Mouse (Mus musculus) spleen, postnatal 36 days (tissue): ENCODE data around the gene Gm49342.
"Not testable (repeated sequence)": the region's sequence is repeated elsewhere in the genome, so short reads cannot be mapped to it uniquely, and the experiment has no call there.

Source experiments
- DNase-seq, 2 experiments: peaks; one replicate each; pipeline ENCODE4 v3.0.0; 2022; ENCODE audit warnings: low spot score in 2 of 2, mixed read lengths in 1 of 2

Gene Gm49342

DNA sequence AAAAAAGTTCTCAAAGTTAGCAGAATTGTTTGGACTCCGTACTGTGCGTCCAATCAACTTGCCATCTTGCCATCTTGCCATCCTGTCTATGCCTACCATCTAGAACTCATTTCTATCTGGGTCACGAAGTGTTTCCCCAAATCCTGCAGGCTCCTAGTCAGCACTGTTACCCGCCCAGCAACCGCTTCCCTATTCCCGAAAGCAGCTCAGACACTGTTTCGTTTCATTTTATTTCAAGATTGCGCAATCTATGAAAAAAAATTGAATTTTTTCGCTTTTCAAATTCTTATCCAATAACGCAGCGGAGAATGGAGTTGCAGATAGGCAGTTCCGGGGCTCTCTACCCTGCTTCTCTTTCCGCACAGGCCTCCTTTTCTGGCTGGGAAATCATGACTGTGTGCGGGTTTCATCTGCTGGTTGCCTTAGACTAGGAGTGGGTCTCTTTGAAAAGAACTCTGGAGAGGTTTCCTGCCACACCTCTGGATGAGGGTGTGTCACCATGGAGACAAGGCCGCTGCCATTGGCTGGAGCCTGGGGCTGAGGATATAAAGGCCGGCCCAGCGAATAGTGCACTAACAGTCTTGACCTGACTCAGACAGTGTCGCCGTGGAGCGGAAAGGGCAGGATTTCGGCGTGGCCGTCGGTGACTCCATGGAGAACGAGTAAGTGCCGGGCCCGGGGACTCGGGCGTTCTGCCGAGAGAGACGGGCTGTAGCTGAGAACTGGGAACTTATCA lies at the start of gene Gm49342:
TSS of gene Gm49342 (plus strand) at position 586 of the 736 bp plus-strand sequence.
- peak; percentile 89 to 93 for DNase-seq

DNA sequence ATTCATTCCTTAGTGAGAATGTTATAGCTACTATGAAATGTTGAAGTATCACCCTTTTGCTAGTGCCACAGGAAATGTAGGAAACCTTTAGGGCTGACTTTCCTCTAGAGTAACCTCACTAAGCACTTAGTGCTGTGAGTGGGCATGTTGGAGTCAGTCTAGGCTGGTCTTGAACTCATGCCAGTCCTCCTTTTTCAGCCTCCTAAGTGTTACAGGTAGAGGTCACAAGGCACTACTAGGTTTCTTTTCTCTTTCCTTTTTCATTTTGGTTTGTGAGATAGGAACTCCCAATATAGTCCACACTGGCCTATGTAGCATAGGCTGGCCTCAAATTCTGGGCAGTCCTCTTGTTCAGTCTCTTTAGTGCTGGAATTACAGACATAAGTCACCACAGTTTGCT lies 48.9 kb upstream of the Gm49342 start:
- no peak for DNase-seq

DNA sequence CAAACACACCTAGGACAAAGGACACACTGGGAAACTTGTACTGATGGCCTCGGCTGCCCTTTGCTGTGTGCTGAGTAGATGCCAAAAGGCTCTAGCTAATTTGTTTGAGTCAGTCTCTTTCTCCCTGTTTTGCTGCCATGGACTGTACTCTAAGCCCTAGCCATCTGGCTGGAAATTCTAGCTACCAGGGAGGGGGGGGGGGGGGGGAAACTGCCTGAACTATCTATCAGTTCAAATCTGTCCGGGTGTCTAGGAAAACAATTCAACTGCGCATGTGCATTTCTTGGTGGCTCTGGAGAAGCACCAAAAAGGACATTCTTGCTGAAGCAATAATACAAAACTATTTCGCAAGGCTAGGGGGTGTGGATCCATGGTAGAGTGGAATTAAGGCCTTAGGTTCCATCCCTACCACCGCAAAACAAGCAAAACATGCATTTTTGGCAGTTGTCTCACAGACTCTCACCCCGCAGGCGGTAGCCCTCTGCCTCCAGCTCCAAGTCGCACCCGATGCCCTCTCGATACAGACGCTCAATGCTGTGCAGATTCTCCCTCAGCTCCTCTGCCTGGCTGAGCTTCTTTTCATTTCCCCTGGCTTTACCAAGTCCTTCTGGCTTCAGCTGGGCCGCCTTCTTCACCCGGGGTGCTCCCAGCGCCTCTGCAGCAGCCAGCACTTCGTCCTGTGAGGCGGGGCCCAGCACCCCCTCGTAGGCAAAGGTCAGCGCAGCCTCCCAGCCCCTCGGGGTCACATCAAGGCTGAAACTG lies 48.2 kb upstream of the Gm49342 start:
- peak in 1 of 2 experiments; percentile 29 for DNase-seq

DNA sequence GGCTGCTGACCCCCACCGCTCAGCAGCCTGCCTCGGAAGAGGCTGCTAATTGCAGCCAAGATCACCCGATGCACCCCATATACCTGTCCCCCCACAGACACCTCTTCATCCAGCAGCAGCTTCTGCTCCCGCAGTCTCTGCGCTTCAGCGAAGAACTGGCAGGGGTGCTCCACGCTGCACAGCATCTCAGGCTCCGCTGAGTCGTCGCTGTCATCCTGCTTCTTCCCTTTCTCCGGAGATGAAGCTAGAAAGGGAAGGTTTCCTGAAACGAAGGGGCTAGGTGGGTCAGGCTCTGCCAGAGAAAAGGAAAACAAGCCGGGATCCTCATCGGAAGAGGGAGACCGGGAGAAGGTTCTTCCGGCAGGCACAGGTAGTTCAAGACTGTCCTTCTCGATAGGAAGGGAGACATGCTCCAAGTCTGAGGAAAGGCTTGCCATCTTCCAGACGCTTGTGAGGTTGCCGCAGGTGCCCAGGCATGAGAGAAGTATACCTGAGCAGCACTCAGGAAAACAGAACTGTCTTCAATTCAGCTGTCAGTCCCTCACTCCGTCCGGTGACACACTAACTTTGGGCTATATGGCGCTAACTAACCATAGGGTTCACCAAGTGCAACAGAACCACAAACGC lies 47.5 kb upstream of the Gm49342 start:
- no peak for DNase-seq

DNA sequence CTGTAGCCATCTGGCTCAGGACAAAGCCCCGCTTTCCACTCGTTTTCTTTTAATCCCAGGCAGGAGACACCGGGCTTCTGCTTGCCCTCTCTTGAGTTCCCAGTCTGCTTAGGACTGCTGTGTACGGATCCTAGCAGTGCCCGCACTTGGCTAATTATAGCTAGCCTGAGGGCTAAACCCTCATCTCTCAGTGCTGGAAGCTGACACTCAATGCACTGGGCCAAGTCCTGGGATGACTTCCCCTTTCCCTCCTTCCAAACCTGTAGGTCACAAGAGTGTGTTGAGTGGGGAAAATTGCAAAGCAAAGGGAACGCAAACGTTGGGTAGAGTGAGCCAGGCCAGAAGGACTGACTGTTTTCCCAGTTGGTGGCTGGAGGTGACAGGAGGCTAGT lies 46.9 kb upstream of the Gm49342 start, which contains the start of gene Klhl33:
TSS of gene Klhl33 (minus strand) at position 134 of the 392 bp plus-strand sequence.
- DNase-seq: no peak

DNA sequence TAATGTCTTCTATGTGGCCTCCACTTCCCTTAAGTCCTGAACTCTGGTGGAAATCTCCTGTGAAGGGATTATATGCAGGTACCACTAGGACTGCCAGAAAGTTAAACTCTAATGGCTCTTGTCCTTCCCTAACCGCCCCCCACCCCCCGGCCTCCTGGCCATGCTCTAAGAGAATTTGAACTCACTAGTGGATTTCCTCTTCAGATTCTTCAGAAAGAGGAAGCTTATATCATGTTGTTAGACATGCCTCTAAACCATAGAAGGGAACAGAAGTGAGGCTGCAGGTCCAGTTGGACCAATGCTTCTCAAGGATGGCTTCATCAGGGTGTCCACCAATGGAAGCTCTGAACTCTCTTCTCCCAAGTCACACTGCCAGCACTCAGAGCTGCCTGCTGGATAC lies 46.3 kb upstream of the Gm49342 start:
- DNase-seq: not testable (repeated sequence)

DNA sequence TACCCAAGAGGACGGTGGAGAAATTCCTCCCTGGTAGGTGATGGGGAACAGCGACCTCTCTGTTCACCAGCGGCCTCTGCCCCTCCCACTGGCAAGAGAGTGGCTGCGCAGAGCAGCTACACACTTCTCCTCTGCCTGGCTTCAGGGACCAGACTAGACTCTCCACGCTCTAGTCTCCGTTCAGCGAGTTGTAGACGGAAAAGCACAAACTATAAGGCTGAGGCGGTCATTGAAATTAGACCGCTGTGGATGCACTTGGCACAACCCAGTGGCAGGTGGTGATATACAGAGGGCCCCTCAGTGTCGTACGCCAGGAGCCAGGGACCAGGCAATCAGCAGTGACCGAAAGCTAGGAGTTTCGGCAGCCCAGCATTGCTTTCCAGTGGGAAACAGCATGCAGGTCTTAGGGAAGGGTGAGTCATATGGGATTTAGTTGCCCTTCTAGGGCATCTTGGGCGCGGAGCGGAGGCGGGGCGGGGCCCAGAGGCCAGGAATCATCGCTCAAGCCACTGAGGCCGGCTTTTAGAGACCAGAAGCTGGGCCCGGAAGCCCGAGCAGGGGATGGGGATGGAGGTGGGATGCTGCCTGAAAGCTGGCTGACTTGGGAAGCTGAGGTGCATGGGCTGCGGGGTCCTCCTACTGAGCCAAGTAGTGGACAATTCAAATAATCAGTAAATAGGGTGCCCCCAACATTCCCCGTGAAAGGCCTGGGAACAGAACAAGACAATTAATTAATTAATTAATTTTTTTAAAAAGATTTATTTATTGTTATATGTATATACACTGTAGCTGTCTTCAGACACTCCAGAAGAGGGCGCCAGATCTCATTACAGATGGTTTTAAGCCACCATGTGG lies 40.1 kb upstream of the Gm49342 start:
- DNase-seq: no peak

DNA sequence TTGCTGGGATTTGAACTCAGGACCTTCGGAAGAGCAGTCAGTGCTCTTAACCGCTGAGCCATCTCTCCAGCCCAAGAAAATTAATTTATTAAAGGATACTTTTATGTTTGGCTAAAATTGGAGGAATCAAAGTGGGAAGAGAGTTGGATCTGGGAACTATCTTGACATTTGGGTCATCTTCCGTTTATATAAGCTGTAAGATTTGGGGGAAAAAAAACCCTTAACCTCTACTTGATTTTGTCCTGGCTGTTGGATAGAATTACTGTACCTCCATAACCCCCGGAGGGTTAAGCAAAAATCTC lies 39.5 kb upstream of the Gm49342 start:
- DNase-seq: no peak

DNA sequence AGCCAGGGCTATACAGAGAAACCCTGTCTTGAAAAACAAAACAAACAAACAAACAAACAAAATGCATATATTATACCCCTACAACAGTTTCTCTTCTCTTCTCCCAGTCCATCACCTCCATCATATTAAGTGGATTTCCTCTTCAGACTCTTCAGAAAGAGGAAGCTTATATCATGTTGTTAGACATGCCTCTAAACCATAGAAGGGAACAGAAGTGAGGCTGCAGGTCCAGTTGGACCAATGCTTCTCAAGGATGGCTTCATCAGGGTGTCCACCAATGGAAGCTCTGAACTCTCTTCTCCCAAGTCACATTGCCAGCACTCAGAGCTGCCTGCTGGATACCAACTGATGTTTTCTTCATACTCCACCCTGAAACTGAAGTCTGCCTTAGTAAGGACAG lies 39.0 kb upstream of the Gm49342 start:
- not testable (repeated sequence) for DNase-seq

DNA sequence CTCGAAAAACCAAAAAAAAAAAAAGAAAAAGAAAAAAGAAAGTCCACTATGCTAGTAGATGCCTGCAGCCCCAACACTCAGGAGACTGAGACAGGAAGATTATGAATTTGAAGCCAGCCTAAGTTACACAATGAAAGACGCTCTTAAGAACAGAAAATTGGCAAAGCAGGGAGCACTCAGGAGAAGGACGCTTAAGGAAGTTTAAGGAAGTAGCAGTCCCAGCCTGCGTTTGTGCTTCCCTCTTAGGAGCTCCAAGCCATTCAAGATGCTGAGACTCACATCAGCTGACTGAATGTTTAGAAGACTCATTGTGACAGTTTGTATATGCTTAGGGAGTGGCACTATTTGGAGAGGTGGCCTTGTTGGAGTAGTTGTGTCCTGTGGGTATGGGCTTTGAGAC lies 36.2 kb upstream of the Gm49342 start:
- DNase-seq: no peak

DNA sequence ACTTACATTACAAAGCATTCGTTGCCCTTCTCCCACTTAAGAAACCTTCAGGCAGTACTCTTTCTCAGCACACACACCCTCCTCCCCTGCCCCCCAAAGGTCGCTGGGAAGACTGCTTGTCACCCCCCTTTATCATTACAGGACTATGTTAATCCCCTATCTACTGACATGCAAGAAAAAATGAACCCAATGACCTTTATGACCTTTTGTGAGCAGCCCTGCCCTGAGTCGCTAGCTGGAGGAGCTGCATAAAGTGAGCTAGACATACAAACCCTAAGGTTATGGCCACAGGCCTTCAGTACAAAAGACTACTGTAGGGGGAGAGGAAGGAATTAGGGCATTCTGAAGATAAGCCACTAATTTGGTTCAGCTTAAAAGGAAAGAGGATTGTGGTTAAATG lies 33.0 kb upstream of the Gm49342 start:
- DNase-seq: no peak

DNA sequence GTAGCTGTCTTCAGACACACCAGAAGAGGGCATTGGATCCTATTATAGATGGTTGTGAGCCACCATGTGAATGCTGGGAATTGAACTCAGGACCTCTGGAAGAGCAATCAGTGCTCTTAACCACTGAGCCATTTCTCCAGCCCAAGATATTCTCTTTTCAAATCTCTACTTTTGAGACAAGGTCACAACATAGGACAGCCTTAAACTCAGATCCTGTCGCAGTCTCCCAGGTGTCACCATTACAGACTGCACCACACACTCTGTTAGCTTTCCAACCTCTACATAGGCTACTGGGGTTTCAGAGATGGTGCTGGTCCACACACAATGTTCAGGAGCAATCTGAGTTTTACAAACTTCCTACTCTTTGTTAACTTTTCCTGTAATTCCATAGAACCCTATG lies 20.9 kb upstream of the Gm49342 start:
- DNase-seq: not testable (repeated sequence)

DNA sequence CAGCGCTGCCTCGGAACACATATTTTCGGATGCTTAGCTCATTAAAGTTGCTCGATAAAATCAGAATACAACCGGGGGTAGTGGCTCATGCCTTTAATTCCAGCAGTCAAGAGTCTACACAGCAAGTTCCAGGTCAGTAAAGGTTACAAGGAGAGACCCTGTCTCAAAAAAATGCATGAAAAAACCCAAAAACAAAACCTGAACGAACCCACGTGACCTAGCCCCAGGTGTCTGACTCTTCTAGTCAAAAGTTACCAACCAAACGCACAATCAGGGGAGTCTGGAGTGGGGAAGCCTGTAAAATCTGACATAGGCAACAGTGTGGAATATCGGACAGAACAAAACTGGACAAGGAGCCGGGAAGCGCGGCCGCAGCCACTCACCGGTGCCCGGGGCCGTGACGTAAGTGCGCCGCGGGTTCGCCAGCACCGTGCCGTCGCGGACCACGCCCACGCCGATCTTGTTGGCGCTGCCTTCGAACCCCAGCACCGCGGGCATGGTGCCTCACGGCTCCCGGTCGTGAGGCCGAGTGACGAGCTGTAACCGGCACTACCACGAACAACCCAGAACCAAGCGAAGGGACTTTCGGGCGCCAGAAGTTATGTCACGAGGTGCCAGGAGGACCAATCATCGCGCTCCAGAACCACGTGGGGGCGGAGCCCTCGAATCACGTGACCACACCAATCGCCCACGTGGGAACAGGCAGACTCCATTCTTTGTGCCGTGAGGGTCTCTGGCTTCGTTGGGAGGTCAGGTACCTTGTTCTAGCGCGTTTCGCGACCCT lies 19.8 kb upstream of the Gm49342 start, which contains the start of the genes Osgep and Apex1:
TSS of gene Osgep (minus strand) at position 613 of the 784 bp plus-strand sequence.
TSS of gene Apex1 (plus strand) at position 688 of the 784 bp plus-strand sequence.
- DNase-seq: peak; percentile 95 to 96

DNA sequence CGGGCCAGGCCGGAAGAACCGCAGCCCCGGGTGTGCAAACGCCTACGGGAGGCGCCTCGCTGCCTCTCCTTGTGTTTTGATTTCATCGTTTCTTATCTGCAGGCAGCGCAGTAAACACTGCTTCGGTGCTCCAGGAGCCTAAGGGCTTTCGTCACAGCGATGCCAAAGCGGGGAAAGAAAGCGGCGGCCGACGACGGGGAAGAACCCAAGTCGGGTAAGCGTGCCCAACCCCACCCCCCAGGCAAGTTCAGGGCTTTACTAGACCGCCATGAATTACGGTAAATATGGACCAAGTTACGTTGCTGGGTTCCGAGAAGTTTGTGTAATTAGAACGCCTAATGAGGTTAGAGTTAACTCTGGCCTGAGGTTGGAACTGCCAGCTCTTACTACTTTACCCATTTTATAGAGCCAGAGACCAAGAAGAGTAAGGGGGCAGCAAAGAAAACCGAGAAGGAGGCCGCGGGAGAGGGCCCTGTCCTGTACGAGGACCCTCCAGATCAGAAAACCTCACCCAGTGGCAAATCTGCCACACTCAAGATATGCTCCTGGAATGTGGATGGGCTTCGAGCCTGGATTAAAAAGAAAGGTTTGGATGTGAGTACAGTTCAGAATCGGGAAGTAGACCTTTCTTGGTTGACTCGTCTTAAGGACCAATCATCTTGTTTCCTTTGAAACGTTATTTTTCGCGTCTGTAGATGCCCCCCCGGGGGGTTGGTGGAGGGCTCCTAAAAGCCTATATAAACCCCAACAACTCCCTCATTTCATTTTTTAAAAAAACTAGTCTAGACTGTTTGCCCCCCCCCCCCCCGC lies 19.0 kb upstream of the Gm49342 start:
- DNase-seq: no peak

DNA sequence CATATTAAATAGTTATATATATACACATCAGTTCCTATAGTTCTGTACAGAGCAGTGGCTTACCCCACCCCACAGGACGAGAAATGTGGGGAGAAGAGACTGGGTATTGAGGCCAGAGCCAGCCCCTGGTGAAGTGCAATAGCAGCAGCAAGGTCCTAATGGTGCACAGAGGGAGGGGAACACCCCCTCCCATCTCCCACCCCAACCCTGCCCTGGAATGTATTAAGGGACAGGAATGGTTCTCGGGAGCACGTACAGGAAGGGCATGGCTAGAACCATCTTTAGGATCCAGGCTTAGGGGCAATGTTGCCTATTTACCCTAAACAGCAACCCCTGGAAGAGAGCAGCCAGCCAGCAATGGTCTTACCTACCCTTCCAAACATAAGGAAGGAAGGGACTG lies 17.0 kb upstream of the Gm49342 start:
- DNase-seq: no peak

DNA sequence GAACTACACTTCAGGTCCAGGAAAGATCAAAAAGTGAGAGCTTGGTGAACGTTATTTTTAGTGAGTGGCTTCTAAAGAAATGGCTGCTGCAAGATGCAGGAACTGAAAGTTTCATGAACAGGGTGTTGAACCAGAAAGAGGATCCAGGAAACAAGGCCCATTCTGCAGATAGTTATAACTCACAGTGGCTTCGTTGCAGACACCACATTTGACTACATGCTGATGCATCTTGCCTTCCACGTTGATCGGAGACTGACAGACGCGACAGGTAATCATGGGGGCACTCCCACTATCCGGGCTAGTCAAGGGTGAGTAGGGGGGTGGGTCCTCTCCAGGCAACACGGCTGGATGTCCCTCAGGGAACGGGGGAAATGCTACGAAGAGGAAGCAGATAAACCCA lies 14.4 kb upstream of the Gm49342 start:
- peak; percentile 66 to 75 for DNase-seq

DNA sequence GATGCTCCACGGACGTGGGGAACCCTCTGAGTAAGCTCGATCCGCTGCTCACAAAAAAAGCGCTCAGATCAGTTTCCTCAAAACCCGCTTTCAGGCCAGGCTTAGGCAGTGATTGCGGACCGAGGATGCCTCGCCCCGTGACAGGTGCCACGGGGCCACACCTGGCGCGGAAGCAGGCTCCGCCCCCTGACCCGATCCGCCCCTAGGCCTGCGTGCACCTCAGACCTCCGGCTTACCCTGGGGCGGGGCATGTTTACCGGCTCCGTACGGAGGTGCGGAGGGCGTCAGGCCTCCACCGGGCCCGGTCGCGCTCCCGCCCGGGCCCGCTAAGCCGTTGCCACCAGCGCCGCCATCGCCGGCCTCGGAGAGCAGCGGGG lies 14.0 kb upstream of the Gm49342 start:
- peak; percentile 73 to 79 for DNase-seq

DNA sequence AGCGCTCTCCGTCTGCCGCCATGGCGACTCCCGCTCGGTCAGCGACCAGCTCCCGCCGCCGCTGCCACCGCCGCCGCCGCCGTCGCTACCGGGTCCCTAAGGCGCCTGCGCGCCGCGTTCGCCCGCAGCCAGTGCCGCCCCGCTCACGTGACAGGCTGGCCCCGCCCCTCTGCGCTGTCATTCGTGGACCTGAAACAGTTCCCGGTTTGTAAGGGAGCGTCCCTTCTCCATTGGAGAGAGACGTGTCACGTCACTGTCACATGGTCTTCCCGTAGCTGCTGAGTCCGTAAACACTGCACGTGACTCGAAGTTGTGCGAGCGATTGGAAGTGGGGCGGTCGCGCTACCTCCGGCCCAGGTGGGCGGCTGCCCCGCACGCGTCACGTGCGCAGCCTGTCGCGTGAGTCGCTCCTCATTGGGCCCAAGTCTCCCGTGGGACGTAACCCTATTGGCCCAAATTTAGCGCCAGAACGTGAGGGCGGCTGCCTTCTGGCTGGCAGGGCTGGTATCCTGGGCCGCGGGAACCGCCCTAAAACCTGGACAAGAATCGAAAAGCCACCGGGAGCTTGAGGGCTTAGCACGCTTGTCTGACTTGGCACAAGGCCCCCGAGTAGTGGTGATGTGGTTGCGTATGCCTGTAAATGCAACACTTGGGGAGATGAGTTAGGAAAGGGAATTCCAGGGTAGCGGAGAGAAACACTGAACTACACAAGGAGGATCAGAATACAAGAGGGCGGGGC lies 13.4 kb upstream of the Gm49342 start, which contains the start of the genes Pip4p1 and Pnp:
TSS of gene Pip4p1 (minus strand) at position 103 of the 739 bp plus-strand sequence.
TSS of gene Pnp (plus strand) at position 329 of the 739 bp plus-strand sequence.
- DNase-seq: peak; percentile 99

DNA sequence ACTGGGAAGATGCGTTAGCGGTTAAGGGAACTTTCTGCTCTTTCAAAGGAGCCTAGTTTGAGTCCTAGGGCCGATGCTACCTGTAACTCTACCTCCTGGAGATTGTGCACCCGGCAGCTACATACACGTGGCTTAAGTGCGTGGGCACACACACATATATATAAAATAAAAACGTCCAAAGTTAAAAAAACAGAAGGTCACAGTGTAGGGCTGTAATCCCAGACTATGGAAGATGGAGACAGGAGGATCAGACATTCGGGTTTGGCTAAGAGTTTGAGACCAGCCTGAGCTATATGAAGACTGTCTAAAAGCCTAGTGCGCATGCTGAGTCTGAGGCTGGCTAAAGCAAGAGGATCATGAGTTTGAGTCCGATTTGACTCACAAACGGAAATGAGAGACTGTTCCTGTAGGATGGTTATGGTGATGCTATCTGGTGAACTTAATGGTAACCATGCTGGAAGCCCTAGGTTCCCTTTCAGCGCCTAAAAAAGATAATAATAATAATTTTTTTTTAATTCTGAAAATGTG lies 12.8 kb upstream of the Gm49342 start:
- DNase-seq: no peak
